Mouse (Mus musculus) G1E (cell line): ENCODE data around the gene Pik3r2.

Experiments used
- CTCF ChIP-seq: IDR thresholded peaks from 2 replicates; pipeline ENCODE4 v1.5.1; 2012; ENCODE audit warnings: low read depth, low read length, inconsistent platforms, mixed read lengths
- GATA1 ChIP-seq: IDR thresholded peaks from 2 replicates; pipeline ENCODE4 v1.6.1; 2012; ENCODE audit warnings: borderline replicate concordance, low read length, inconsistent platforms, mixed read lengths
- GATA2 ChIP-seq: IDR thresholded peaks from 2 replicates; pipeline ENCODE4 v1.6.1; 2012; ENCODE audit warnings: low read depth, low read length, inconsistent platforms, borderline replicate concordance

GRCm38 (mm10) chr8:70792700-70793099 lies 16.2 kb upstream of the Pik3r2 start:
- no peak for TF ChIP-seq CTCF
- no peak for TF ChIP-seq GATA1
- TF ChIP-seq GATA2: no peak
